Mouse (Mus musculus) heart, postnatal 0 days (tissue): ENCODE measurements around the gene Grrp1. TPM values are rescaled to one million over a fixed set of nuclear protein-coding genes. Genes with fewer than 3 reads are reported as not detected.

Experiments used
- ATAC-seq: fragments of 200-750 bp; cut with Nextera tagmentation; 2 replicates; pipeline ENCODE4 v1.8.0; 2017; ENCODE audit warnings: low read depth, moderate number of reproducible peaks, moderate library complexity; ENCODE audit not compliant: insufficient read depth
- DNase-seq: peaks from one replicate; pipeline ENCODE4 v3.0.0-alpha.2; 2016; ENCODE audit warnings: low spot score
- H3K27ac ChIP-seq: fragments of 300-500 bp; sonication (generic); 2 replicates; pipeline ENCODE4 v1.5.1; 2014; ENCODE audit warnings: low read depth, mild to moderate bottlenecking
- H3K27me3 ChIP-seq: fragments of 300-500 bp; sonication (generic); 2 replicates; pipeline ENCODE4 v1.6.1; 2014; ENCODE audit warnings: low read length, mixed read lengths; ENCODE audit not compliant: control insufficient read depth, insufficient read depth
- H3K36me3 ChIP-seq: fragments of 300-500 bp; sonication (generic); replicated peaks from 2 replicates; pipeline ENCODE4 v1.6.1; 2014; ENCODE audit warnings: low read length, mixed read lengths; ENCODE audit not compliant: control insufficient read depth, insufficient read depth
- H3K4me1 ChIP-seq: fragments of 300-500 bp; sonication (generic); 2 replicates; pipeline ENCODE4 v1.6.1; 2014; ENCODE audit warnings: antibody characterized with exemption; ENCODE audit not compliant: control insufficient read depth, insufficient read depth
- H3K4me2 ChIP-seq: fragments of 300-500 bp; sonication (generic); 2 replicates; pipeline ENCODE4 v1.6.1; 2014; ENCODE audit warnings: low read depth, mild to moderate bottlenecking, low read length, moderate library complexity
- H3K4me3 ChIP-seq: fragments of 300-500 bp; sonication (generic); 2 replicates; pipeline ENCODE4 v1.5.1; 2014; ENCODE audit warnings: low read depth, low read length
- H3K9ac ChIP-seq: fragments of 300-500 bp; sonication (generic); replicated peaks from 2 replicates; pipeline ENCODE4 v1.6.1; 2014; ENCODE audit warnings: low read depth, low read length, mixed read lengths
- H3K9me3 ChIP-seq: fragments of 300-500 bp; sonication (generic); replicated peaks from 2 replicates; pipeline ENCODE4 v1.6.1; 2016; ENCODE audit warnings: low read length; ENCODE audit not compliant: control insufficient read depth
- CTCF ChIP-seq: IDR thresholded peaks from 2 replicates; pipeline ENCODE4 v1.5.1; 2016; ENCODE audit warnings: antibody characterized with exemption, control low read depth, low read depth
- EP300 ChIP-seq: IDR thresholded peaks from 2 replicates; pipeline ENCODE4 v1.6.1; 2016; ENCODE audit warnings: antibody characterized with exemption, low read depth
- WGBS: fragments of 180-500 bp; shearing (Covaris S2); extraction: QIAGEN DNeasy Blood & Tissue Kit; methylation state at CpG from one replicate; pipeline ENCODE4 v1.1.7; 2014; 5-methylcytosine and 5-hydroxymethylcytosine counted together
- polyA plus RNA-seq: library from polyadenylated mRNA; unstranded; fragments of >200 nt; fragmentation: Nextera tagmentation; extraction: Ambion mirVana; gene quantifications from 2 replicates; pipeline ENCODE4 v1.2.1, GENCODE M21; 2015
- total RNA-seq: library from RNA; depleted of rRNA; stranded (reverse); fragments of >200 nt; gene quantifications from 2 replicates; pipeline ENCODE4 v1.2.3, GENCODE M21; 2014; ENCODE audit warnings: low replicate concordance

Grrp1 gene
- total and polyA plus RNA-seq, 2 experiments from 2014 or later, result 6.0 to 26.1 TPM

DNA sequence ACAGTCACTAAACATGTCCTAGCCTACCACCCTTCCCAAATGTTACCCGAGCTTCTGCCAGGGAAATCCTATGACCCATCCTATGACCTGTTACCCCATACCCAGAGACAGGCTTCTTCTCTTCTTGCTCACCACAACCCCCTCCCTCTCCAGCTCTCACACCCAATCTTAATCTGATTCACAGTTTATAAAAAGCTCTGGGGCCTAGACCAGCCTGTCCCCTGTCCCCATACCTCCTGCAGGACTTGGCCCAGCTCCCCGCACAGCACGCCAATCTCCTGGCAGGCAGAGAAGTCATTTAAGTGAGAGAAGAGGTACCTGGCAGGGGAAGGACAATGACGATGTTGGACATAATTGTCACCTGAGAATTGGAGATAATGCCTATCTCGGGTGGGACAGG is 19.0 kb downstream of the Grrp1 start:
- DNase-seq, result no peak
- no peaks in the 10 kb centered on the region for H3K36me3 ChIP-seq
- H3K27me3 ChIP-seq, result no peaks in the 10 kb centered on the region
- ATAC-seq, result no peak; the same call in 1 of the 2 replicates
- H3K27ac ChIP-seq, result no peak overlapping the region
- H3K4me2 ChIP-seq, result no peak overlapping the region
- WGBS, result 41% methylated on average over 5 of the region's 5 CpGs
- no peak overlapping the region for H3K4me3 ChIP-seq
- no peak overlapping the region for H3K9ac ChIP-seq
- no peak for TF ChIP-seq CTCF
- H3K9me3 ChIP-seq, result no peaks in the 10 kb centered on the region
- peaks cover 16% of the 10 kb centered on the region for H3K4me1 ChIP-seq

DNA sequence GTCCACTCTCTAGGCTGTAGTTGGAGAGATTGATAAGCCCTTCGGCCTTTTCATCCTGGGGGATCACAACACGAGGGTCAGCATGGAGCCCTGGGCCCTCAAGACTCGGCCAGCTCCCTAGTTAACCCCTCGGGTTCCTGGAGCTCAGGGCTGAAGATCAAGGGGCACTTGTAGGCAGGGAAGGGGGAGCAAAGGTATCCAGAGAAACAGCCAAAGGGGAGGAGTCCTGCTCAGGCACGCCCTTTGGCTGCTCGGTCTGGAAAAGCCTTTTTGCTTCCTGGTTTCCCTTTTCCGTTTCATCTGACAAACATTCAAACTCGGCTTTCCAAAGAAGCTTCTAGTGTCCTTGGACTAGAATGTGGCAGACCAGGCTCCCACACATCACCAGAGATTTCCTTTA is 23.5 kb downstream of the Grrp1 start:
- H3K4me1 ChIP-seq, result peaks cover 7% of the 10 kb centered on the region
- ATAC-seq (no peak), DNase-seq (no peak)
- TF ChIP-seq CTCF, result no peak
- no peak for TF ChIP-seq EP300
- no peak overlapping the region for H3K9ac ChIP-seq
- H3K27me3 ChIP-seq, result no peaks in the 10 kb centered on the region
- H3K9me3 ChIP-seq, result no peaks in the 10 kb centered on the region
- H3K4me3 ChIP-seq, result no peak overlapping the region
- H3K27ac ChIP-seq, result no peak overlapping the region
- 31% methylated on average over 8 of the region's 8 CpGs for WGBS
- no peak overlapping the region for H3K4me2 ChIP-seq
- no peaks in the 10 kb centered on the region for H3K36me3 ChIP-seq

- Histone ChIP-seq H3K9me3 (no peaks in the 10 kb centered on the region), H3K4me3 (no peak within 1 kb of the TSS), H3K36me3 (no peaks in the 10 kb centered on the region), H3K4me1 (no peaks in the 10 kb centered on the region), H3K27me3 (no peaks in the 10 kb centered on the region), H3K4me2 (no peak within 1 kb of the TSS), H3K27ac (no peak within 1 kb of the TSS), H3K9ac (no peak within 1 kb of the TSS)
- no peak for TF ChIP-seq EP300
- TF ChIP-seq CTCF, result peak; percentile 41
- no peak for DNase-seq
- no peak for ATAC-seq
- 58% methylated on average over 8 of the region's 8 CpGs for WGBS
Observed at GRCm38 (mm10) chr4:134227194-134227593, 26.7 kb downstream of the Grrp1 start, which contains the start of gene Catsper4. TSS of gene Catsper4 (minus strand) at chr4:134227383.

DNA sequence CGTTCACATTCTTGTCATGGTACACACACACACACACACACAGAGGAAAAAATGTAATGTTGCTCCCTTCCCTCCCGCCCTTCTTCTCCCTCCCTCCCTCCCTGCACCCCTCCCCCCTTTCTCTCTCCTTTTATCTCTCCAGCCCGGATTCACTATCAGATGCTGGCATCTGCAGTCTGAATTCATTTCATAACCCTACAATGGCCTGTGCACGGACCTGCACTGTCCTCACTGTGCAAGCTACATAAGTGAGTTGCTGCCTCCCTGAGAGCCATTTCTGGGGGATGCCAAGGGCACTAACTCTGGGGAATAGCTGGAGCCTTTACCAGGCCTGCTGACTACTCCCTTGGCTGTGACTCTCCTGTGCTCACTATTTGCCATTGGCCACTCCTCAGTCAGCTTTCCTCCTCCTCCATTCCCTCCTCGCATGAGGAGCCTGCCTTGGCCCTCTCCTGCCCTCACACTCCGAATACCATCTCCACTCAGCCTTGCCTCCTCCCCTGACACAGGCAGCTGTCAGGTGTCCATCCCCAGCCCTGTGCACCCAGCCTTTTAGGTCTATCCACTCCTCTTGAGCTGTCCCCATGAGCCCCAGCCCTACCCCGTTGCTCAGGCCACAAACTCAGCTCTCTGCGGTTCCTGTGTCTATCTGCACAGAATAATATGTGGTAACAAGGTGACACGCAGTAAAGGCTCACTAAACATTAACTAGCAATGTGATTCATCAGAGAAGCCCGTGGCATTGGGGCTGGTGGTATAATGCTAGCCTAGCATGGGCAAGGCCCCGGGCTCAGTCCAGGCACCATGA is 30.9 kb downstream of the Grrp1 start:
- no peak overlapping the region for H3K4me3 ChIP-seq
- no peaks in the 10 kb centered on the region for H3K27me3 ChIP-seq
- H3K27ac ChIP-seq, result no peak overlapping the region
- H3K9ac ChIP-seq, result no peak overlapping the region
- H3K9me3 ChIP-seq, result no peaks in the 10 kb centered on the region
- no peak overlapping the region for H3K4me2 ChIP-seq
- H3K36me3 ChIP-seq, result no peaks in the 10 kb centered on the region
- TF ChIP-seq CTCF, result no peak
- TF ChIP-seq EP300, result no peak
- no peak for ATAC-seq
- DNase-seq, result no peak
- 58% methylated on average over 11 of the region's 11 CpGs for WGBS
- H3K4me1 ChIP-seq, result no peaks in the 10 kb centered on the region

- WGBS, result 54% methylated on average over 6 of the region's 6 CpGs
- Histone ChIP-seq H3K27ac (no peak overlapping the region), H3K9me3 (no peaks in the 10 kb centered on the region), H3K9ac (no peak overlapping the region), H3K36me3 (no peaks in the 10 kb centered on the region), H3K27me3 (no peaks in the 10 kb centered on the region), H3K4me3 (no peak overlapping the region), H3K4me1 (no peaks in the 10 kb centered on the region), H3K4me2 (no peak overlapping the region)
- TF ChIP-seq CTCF (no peak), EP300 (no peak)
- DNase-seq, result no peak
- ATAC-seq, result no peak
Observed at GRCm38 (mm10) chr4:134206488-134207053, 47.3 kb downstream of the Grrp1 start.
